Mouse (Mus musculus) G1E (cell line): ENCODE results near the gene Rhox2g. TPM values are rescaled to one million over a fixed set of nuclear protein-coding genes. Genes with fewer than 3 reads are reported as not detected.
"Not testable (repeated sequence)": the region's sequence is repeated elsewhere in the genome, so short reads cannot be mapped to it uniquely, and the experiment has no call there.

Experiments used
- ATAC-seq: 2 replicates; pipeline ENCODE4 v1.8.0; 2016; ENCODE audit warnings: mild to moderate bottlenecking; ENCODE audit not compliant: insufficient number of reproducible peaks, poor library complexity, low FRiP score, severe bottlenecking; ENCODE audit errors: extremely low read depth
- DNase-seq: peaks from one replicate; pipeline ENCODE4 v3.0.0; 2012; ENCODE audit warnings: low spot score
- H3K27me3 ChIP-seq: 2 replicates; pipeline ENCODE4 v1.6.1; 2012; ENCODE audit warnings: mild to moderate bottlenecking, low read length, inconsistent platforms; ENCODE audit not compliant: insufficient read depth
- H3K36me3 ChIP-seq: replicated peaks from 2 replicates; pipeline ENCODE3; 2012; ENCODE audit warnings: mild to moderate bottlenecking, inconsistent platforms
- H3K4me1 ChIP-seq: 2 replicates; pipeline ENCODE4 v1.6.1; 2012; ENCODE audit warnings: low read depth, low read length, inconsistent platforms, mixed read lengths; ENCODE audit not compliant: insufficient read depth
- H3K4me3 ChIP-seq: 2 replicates; pipeline ENCODE4 v1.5.1; 2012; ENCODE audit warnings: low read depth, mild to moderate bottlenecking, inconsistent platforms, low read length, moderate library complexity, mixed read lengths
- H3K9me3 ChIP-seq: replicated peaks from 2 replicates; pipeline ENCODE4 v1.6.1; 2012; ENCODE audit warnings: inconsistent platforms
- CTCF ChIP-seq: IDR thresholded peaks from 2 replicates; pipeline ENCODE4 v1.5.1; 2012; ENCODE audit warnings: low read depth, low read length, inconsistent platforms, mixed read lengths
- GATA1 ChIP-seq: IDR thresholded peaks from 2 replicates; pipeline ENCODE4 v1.6.1; 2012; ENCODE audit warnings: borderline replicate concordance, low read length, inconsistent platforms, mixed read lengths
- GATA2 ChIP-seq: IDR thresholded peaks from 2 replicates; pipeline ENCODE4 v1.6.1; 2012; ENCODE audit warnings: low read depth, low read length, inconsistent platforms, borderline replicate concordance
- POLR2AphosphoS5 ChIP-seq: IDR thresholded peaks from 2 replicates; pipeline ENCODE4 v1.6.1; 2012; ENCODE audit warnings: low read depth, low read length, inconsistent platforms; ENCODE audit not compliant: insufficient replicate concordance
- TAL1 ChIP-seq: conservative IDR thresholded peaks from 2 replicates; pipeline ENCODE4 v1.6.1; 2012; ENCODE audit warnings: low read depth, low read length, inconsistent platforms, mixed read lengths
- polyA plus RNA-seq: library from polyadenylated mRNA; stranded (reverse); fragments of >175 nt; gene quantifications from 2 replicates; pipeline ENCODE4 v1.2.3, GENCODE M21; 2012
- total RNA-seq, 2 experiments: library from RNA; stranded (forward) in 1 of 2; stranded (reverse) in 1 of 2; fragments of 200-1000 nt in 1 of 2; fragments of >200 nt in 1 of 2; fragmentation: Nextera tagmentation in 1 of 2; gene quantifications; 2 replicates each; pipeline ENCODE4 v1.2.3; 2014 to 2017

Rhox2g gene
- total RNA-seq (2014; fragmentation: Nextera tagmentation) (not detected in 2 replicates), total RNA-seq (2017) (not detected in 2 replicates), polyA plus RNA-seq (not detected in 2 replicates)

GRCm38 (mm10) chrX:37643370-37643769, at the start of gene Rhox2g:
Gene Rhox2g, minus strand, starts transcription at chrX:37643470.
- not testable (repeated sequence) for DNase-seq, H3K27me3 ChIP-seq, H3K9me3 ChIP-seq, ATAC-seq, H3K4me3 ChIP-seq, H3K36me3 ChIP-seq, H3K4me1 ChIP-seq

GRCm38 (mm10) chrX:37692261-37692660, 49.0 kb upstream of the Rhox2g start:
- DNase-seq: no peak
- TF ChIP-seq GATA2 (no peak), GATA1 (no peak), TAL1 (no peak), CTCF (no peak)
- H3K9me3 ChIP-seq: no peaks in the 10 kb centered on the region
- H3K4me3 ChIP-seq: no peak overlapping the region
- no peaks in the 10 kb centered on the region for H3K4me1 ChIP-seq
- H3K36me3 ChIP-seq: no peaks in the 10 kb centered on the region
- H3K27me3 ChIP-seq: no peaks in the 10 kb centered on the region
- ATAC-seq: no peak

- peaks cover 26% of the 10 kb centered on the region for H3K9me3 ChIP-seq
- ATAC-seq (no peak), DNase-seq (no peak)
- H3K4me3 ChIP-seq: no peak overlapping the region
- H3K4me1 ChIP-seq: no peaks in the 10 kb centered on the region
- H3K27me3 ChIP-seq: no peaks in the 10 kb centered on the region
- TF ChIP-seq CTCF: no peak
- no peak for TF ChIP-seq GATA2
- no peak for TF ChIP-seq POLR2AphosphoS5
- TF ChIP-seq GATA1: no peak
- no peak for TF ChIP-seq TAL1
- no peaks in the 10 kb centered on the region for H3K36me3 ChIP-seq
These were observed 39.9 kb upstream of the Rhox2g start for GRCm38 (mm10) chrX:37683031-37683715.

- H3K36me3 ChIP-seq, H3K4me3 ChIP-seq, H3K9me3 ChIP-seq, DNase-seq, H3K4me1 ChIP-seq, ATAC-seq, H3K27me3 ChIP-seq: not testable (repeated sequence)
These were observed 29.9 kb upstream of the Rhox2g start, which contains the start of gene Rhox2h for GRCm38 (mm10) chrX:37673177-37673576. Gene Rhox2h, minus strand, starts transcription at chrX:37673277.

- H3K36me3 ChIP-seq, H3K27me3 ChIP-seq, H3K9me3 ChIP-seq, DNase-seq, H3K4me3 ChIP-seq, H3K4me1 ChIP-seq, ATAC-seq: not testable (repeated sequence)
These were observed 25.4 kb upstream of the Rhox2g start, which contains the start of gene Rhox3h for GRCm38 (mm10) chrX:37668664-37669063. Gene Rhox3h, minus strand, starts transcription at chrX:37668764.

GRCm38 (mm10) chrX:37651227-37651626, 8.0 kb upstream of the Rhox2g start, which contains the start of gene Rhox4g:
Gene Rhox4g, minus strand, starts transcription at chrX:37651327.
- H3K27me3 ChIP-seq, H3K36me3 ChIP-seq, H3K9me3 ChIP-seq, H3K4me1 ChIP-seq, ATAC-seq, DNase-seq, H3K4me3 ChIP-seq: not testable (repeated sequence)

- not testable (repeated sequence) for DNase-seq, H3K4me1 ChIP-seq, H3K36me3 ChIP-seq, H3K27me3 ChIP-seq, H3K9me3 ChIP-seq, H3K4me3 ChIP-seq, ATAC-seq
These were observed 14.8 kb downstream of the Rhox2g start, which contains the start of gene Rhox3g for GRCm38 (mm10) chrX:37628512-37628911. Gene Rhox3g, minus strand, starts transcription at chrX:37628612.

- not testable (repeated sequence) for ATAC-seq, H3K36me3 ChIP-seq, H3K27me3 ChIP-seq, DNase-seq, H3K9me3 ChIP-seq, H3K4me3 ChIP-seq, H3K4me1 ChIP-seq
These were observed 35.7 kb downstream of the Rhox2g start, which contains the start of gene Rhox4f for GRCm38 (mm10) chrX:37607604-37608003. Gene Rhox4f, minus strand, starts transcription at chrX:37607704.

Other genes with a start within 250 kb of the Rhox2g start
Only the 20 nearest of the 21 such genes appear.
- not detected in 2 replicates for gene Rhox2b, start 231.4 kb downstream of the Rhox2g start, total RNA-seq (2014; fragmentation: Nextera tagmentation)
- 0.33 TPM in 1 of 2 replicates, not detected in the other for gene Rhox2b, start 231.4 kb downstream of the Rhox2g start, total RNA-seq (2017)
- gene Rhox2b, start 231.4 kb downstream of the Rhox2g start, polyA plus RNA-seq: not detected in 2 replicates
- gene Rhox4b, start 211.0 kb downstream of the Rhox2g start, total RNA-seq (2014; fragmentation: Nextera tagmentation): not detected in 2 replicates
- gene Rhox4b, start 211.0 kb downstream of the Rhox2g start, total RNA-seq (2017): not detected in 2 replicates
- gene Rhox4b, start 211.0 kb downstream of the Rhox2g start, polyA plus RNA-seq: not detected in 2 replicates
- gene Rhox2c, start 189.8 kb downstream of the Rhox2g start, total RNA-seq (2014; fragmentation: Nextera tagmentation): not detected in 2 replicates
- not detected in 2 replicates for gene Rhox2c, start 189.8 kb downstream of the Rhox2g start, total RNA-seq (2017)
- gene Rhox2c, start 189.8 kb downstream of the Rhox2g start, polyA plus RNA-seq: not detected in 2 replicates
- not detected in 2 replicates for gene Rhox3c, start 184.9 kb downstream of the Rhox2g start, total RNA-seq (2014; fragmentation: Nextera tagmentation)
- not detected in 2 replicates for gene Rhox3c, start 184.9 kb downstream of the Rhox2g start, total RNA-seq (2017)
- gene Rhox3c, start 184.9 kb downstream of the Rhox2g start, polyA plus RNA-seq: not detected in 2 replicates
- gene Rhox4c, start 163.1 kb downstream of the Rhox2g start, total RNA-seq (2014; fragmentation: Nextera tagmentation): not detected in 2 replicates
- not detected in 2 replicates for gene Rhox4c, start 163.1 kb downstream of the Rhox2g start, total RNA-seq (2017)
- not detected in 2 replicates for gene Rhox4c, start 163.1 kb downstream of the Rhox2g start, polyA plus RNA-seq
- gene Rhox2d, start 150.0 kb downstream of the Rhox2g start, total RNA-seq (2014; fragmentation: Nextera tagmentation): not detected in 2 replicates
- not detected in 2 replicates for gene Rhox2d, start 150.0 kb downstream of the Rhox2g start, total RNA-seq (2017)
- not detected in 2 replicates for gene Rhox2d, start 150.0 kb downstream of the Rhox2g start, polyA plus RNA-seq
- not detected in 2 replicates for gene Rhox4d, start 129.1 kb downstream of the Rhox2g start, total RNA-seq (2014; fragmentation: Nextera tagmentation)
- gene Rhox4d, start 129.1 kb downstream of the Rhox2g start, total RNA-seq (2017): 0.17 TPM in 1 of 2 replicates, not detected in the other
- gene Rhox4d, start 129.1 kb downstream of the Rhox2g start, polyA plus RNA-seq: not detected in 2 replicates
- gene Rhox2e, start 113.0 kb downstream of the Rhox2g start, total RNA-seq (2014; fragmentation: Nextera tagmentation): not detected in 2 replicates
- gene Rhox2e, start 113.0 kb downstream of the Rhox2g start, total RNA-seq (2017): not detected in 2 replicates
- gene Rhox2e, start 113.0 kb downstream of the Rhox2g start, polyA plus RNA-seq: not detected in 2 replicates
- gene Rhox3e, start 101.5 kb downstream of the Rhox2g start, total RNA-seq (2014; fragmentation: Nextera tagmentation): not detected in 2 replicates
- gene Rhox3e, start 101.5 kb downstream of the Rhox2g start, total RNA-seq (2017): not detected in 2 replicates
- not detected in 2 replicates for gene Rhox3e, start 101.5 kb downstream of the Rhox2g start, polyA plus RNA-seq
- gene Rhox4e, start 86.1 kb downstream of the Rhox2g start, total RNA-seq (2014; fragmentation: Nextera tagmentation): not detected in 2 replicates
- gene Rhox4e, start 86.1 kb downstream of the Rhox2g start, total RNA-seq (2017): not detected in 2 replicates
- gene Rhox4e, start 86.1 kb downstream of the Rhox2g start, polyA plus RNA-seq: not detected in 2 replicates
- not detected in 2 replicates for gene Rhox2f, start 72.1 kb downstream of the Rhox2g start, total RNA-seq (2014; fragmentation: Nextera tagmentation)
- gene Rhox2f, start 72.1 kb downstream of the Rhox2g start, total RNA-seq (2017): not detected in 2 replicates
- not detected in 2 replicates for gene Rhox2f, start 72.1 kb downstream of the Rhox2g start, polyA plus RNA-seq
- gene Rhox3f, start 62.5 kb downstream of the Rhox2g start, total RNA-seq (2014; fragmentation: Nextera tagmentation): not detected in 2 replicates
- gene Rhox3f, start 62.5 kb downstream of the Rhox2g start, total RNA-seq (2017): not detected in 2 replicates
- gene Rhox3f, start 62.5 kb downstream of the Rhox2g start, polyA plus RNA-seq: not detected in 2 replicates
- gene Rhox4f, start 35.8 kb downstream of the Rhox2g start, total RNA-seq (2014; fragmentation: Nextera tagmentation): not detected in 2 replicates
- not detected in 2 replicates for gene Rhox4f, start 35.8 kb downstream of the Rhox2g start, total RNA-seq (2017)
- not detected in 2 replicates for gene Rhox4f, start 35.8 kb downstream of the Rhox2g start, polyA plus RNA-seq
- not detected in 2 replicates for gene Rhox3g, start 14.9 kb downstream of the Rhox2g start, total RNA-seq (2014; fragmentation: Nextera tagmentation)
- not detected in 2 replicates for gene Rhox3g, start 14.9 kb downstream of the Rhox2g start, total RNA-seq (2017)
- gene Rhox3g, start 14.9 kb downstream of the Rhox2g start, polyA plus RNA-seq: not detected in 2 replicates
- not detected in 2 replicates for gene Rhox4g, start 7.9 kb upstream of the Rhox2g start, total RNA-seq (2014; fragmentation: Nextera tagmentation)
- gene Rhox4g, start 7.9 kb upstream of the Rhox2g start, total RNA-seq (2017): 0.16 TPM in 1 of 2 replicates, not detected in the other
- not detected in 2 replicates for gene Rhox4g, start 7.9 kb upstream of the Rhox2g start, polyA plus RNA-seq
- gene Rhox3h, start 25.3 kb upstream of the Rhox2g start, total RNA-seq (2014; fragmentation: Nextera tagmentation): not detected in 2 replicates
- not detected in 2 replicates for gene Rhox3h, start 25.3 kb upstream of the Rhox2g start, total RNA-seq (2017)
- gene Rhox3h, start 25.3 kb upstream of the Rhox2g start, polyA plus RNA-seq: not detected in 2 replicates
- gene Rhox2h, start 29.8 kb upstream of the Rhox2g start, total RNA-seq (2014; fragmentation: Nextera tagmentation): not detected in 2 replicates
- gene Rhox2h, start 29.8 kb upstream of the Rhox2g start, total RNA-seq (2017): 0.60 and 0.93 TPM in 2 replicates
- 0.07 TPM in 1 of 2 replicates, not detected in the other for gene Rhox2h, start 29.8 kb upstream of the Rhox2g start, polyA plus RNA-seq
- gene Rhox5, start 161.4 kb upstream of the Rhox2g start, total RNA-seq (2014; fragmentation: Nextera tagmentation): not detected in 2 replicates
- 0.41 and 2.0 TPM in 2 replicates for gene Rhox5, start 161.4 kb upstream of the Rhox2g start, total RNA-seq (2017)
- 0.21 and 0.41 TPM in 2 replicates for gene Rhox5, start 161.4 kb upstream of the Rhox2g start, polyA plus RNA-seq
- not detected in 2 replicates for gene Rhox6, start 183.4 kb upstream of the Rhox2g start, total RNA-seq (2014; fragmentation: Nextera tagmentation)
- not detected in 2 replicates for gene Rhox6, start 183.4 kb upstream of the Rhox2g start, total RNA-seq (2017)
- not detected in 2 replicates for gene Rhox6, start 183.4 kb upstream of the Rhox2g start, polyA plus RNA-seq
- not detected in 2 replicates for gene Rhox7a, start 188.2 kb upstream of the Rhox2g start, total RNA-seq (2014; fragmentation: Nextera tagmentation)
- gene Rhox7a, start 188.2 kb upstream of the Rhox2g start, total RNA-seq (2017): not detected in 2 replicates
- gene Rhox7a, start 188.2 kb upstream of the Rhox2g start, polyA plus RNA-seq: not detected in 2 replicates